Mouse (Mus musculus) large intestine, adult 2 months (tissue): ENCODE results near the gene Kidins220. TPM values are rescaled to one million over a fixed set of nuclear protein-coding genes. Genes with fewer than 3 reads are reported as not detected.
A peak's percentile ranks its signal among the peaks of the same experiment; 100 is the strongest.

Experiments
- DNase-seq: peaks from one replicate; pipeline ENCODE4 v3.0.0-alpha.2; 2012; ENCODE audit warnings: low read depth, low spot score
- WGBS: fragments of 180-500 bp; shearing (Covaris S2); methylation state at CpG from one replicate; pipeline ENCODE4 v1.1.7; 2018; 5-methylcytosine and 5-hydroxymethylcytosine counted together
- polyA plus RNA-seq: library from polyadenylated mRNA; depleted of rRNA; stranded (reverse); fragments of >200 nt; gene quantifications from 2 replicates; pipeline ENCODE4 v1.2.3, GENCODE M21; 2012; rRNA removed

The Kidins220 gene
- polyA plus RNA-seq: 8.7 and 18.7 TPM in 2 replicates

DNA sequence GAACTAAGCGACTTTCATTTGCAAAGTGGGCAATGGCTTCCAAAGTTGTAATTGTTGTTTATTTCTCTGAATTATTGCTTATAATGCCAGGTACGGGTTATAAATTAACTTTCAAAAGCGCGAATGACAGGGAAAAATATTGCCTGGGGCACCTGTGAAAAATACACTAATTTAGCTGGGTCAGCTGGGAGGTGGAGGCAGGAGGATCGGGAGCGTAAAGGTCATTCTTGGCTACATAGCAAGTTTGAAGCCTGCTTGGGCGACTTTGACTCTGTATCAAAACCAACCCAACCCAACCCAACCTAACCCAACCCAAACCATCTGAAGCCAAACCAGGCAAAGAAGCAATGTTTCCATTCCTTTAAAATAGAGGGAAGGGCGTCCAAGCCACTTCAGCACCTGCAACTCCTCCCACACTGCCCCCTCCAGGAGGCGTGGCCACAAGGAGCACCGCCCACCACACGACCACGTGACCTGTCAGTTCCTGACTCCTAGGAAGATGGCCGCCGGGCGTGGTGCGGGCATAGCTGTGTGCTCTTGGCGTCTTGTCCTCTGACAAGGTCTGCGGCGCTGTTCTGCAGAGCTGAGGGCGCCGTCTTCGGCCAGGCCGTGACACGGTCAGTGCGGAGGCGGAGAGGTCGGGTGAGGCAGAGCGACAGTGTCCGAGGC, at the start of gene Kidins220:
Kidins220 (plus strand) TSS at position 480 of the 669 bp plus-strand sequence.
- WGBS: 5% methylated on average over 29 of the region's 29 CpGs
- DNase-seq: peak; percentile 81

GRCm38 (mm10) chr12:24925276-24925675, 49.4 kb upstream of the Kidins220 start:
- 85% methylated on average over 5 of the region's 5 CpGs for WGBS
- no peak for DNase-seq

- WGBS: 78% methylated on average over 4 of the region's 4 CpGs
- DNase-seq: no peak
Measured at GRCm38 (mm10) chr12:24925684-24926083, 49.0 kb upstream of the Kidins220 start.

DNA sequence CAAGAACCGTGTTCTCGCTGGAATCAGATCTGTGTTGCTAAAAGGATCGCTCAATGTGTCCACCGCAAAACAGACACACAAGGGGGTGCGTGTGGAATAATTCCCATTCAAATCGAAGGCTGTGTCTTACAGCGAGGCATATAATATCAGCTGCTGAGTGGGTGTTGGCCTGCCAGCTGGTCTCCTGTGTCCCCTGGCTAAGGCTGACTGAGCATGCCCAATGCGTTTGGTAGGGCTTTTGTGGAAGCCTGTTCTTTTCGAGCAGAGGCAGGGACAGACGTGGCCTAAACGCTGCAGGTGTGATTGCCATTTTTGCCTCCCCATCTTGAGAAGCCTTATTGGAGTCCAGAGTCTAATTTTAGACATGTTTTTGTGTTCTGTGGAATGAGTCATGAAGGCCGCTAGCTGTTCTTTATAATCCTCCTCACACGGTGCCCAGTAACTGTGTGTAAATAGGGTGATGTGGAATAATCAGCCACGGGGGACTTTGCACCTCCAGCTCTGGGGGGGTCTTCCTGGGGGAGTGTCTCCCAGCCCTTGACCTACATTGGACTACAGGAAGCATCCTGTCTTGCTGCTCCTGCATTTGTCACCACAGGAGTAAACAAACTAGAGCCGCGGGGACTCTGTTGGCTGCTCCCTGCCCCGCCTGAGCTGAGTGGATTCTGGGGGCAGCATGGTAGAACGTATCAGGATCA, 46.5 kb upstream of the Kidins220 start:
- WGBS: 44% methylated on average over 18 of the region's 18 CpGs
- no peak for DNase-seq

DNA sequence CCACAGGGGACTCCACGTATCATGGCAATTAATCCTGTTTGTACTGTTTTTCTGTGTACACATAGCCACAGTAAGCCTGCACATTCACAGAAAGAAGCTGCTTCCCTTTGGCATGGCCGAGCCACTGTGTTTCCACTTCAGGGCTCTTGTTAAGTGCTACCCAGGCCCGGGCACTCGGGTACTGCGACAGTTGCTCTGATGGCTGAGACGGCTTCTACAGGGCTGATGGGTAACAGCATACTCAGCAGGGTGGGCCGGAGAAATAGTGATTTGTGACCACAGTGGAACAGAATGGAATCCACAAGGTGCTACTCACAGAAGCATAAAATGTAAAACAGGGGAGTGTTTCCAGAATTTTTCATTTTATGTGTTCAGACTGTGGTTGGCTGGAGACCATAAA, 45.7 kb upstream of the Kidins220 start:
- WGBS: 83% methylated on average over 7 of the region's 7 CpGs
- no peak for DNase-seq

DNA sequence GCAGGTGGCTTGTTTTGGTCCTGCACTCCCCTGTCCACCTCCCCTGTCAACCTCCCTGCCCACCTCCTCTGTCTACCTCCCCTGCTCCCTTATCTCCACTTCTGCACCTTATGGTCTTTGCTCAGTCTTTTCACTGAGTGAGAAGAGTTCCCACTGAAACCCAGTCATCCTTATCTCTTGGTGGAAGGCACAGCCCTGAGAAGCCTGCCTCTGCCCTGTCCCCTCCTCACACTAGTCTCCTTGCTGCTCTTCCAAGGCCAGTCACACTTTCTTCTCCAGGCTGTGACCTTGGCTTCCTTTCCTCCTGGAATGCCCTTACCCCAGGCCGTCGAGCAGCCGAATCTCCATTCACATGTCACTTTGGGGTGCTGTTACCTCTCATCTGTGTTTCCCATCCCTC, 44.0 kb upstream of the Kidins220 start:
- 87% methylated on average over 3 of the region's 3 CpGs for WGBS
- DNase-seq: no peak

GRCm38 (mm10) chr12:24932120-24932519, 42.6 kb upstream of the Kidins220 start:
- 46% methylated on average over 6 of the region's 6 CpGs for WGBS
- DNase-seq: no peak

- no peak for DNase-seq
- 94% methylated on average over 1 of the region's 1 CpGs for WGBS
Measured at GRCm38 (mm10) chr12:24933206-24933775, 41.4 kb upstream of the Kidins220 start.

GRCm38 (mm10) chr12:24933996-24934395, 40.7 kb upstream of the Kidins220 start:
- WGBS: 87% methylated on average over 3 of the region's 3 CpGs
- DNase-seq: no peak

DNA sequence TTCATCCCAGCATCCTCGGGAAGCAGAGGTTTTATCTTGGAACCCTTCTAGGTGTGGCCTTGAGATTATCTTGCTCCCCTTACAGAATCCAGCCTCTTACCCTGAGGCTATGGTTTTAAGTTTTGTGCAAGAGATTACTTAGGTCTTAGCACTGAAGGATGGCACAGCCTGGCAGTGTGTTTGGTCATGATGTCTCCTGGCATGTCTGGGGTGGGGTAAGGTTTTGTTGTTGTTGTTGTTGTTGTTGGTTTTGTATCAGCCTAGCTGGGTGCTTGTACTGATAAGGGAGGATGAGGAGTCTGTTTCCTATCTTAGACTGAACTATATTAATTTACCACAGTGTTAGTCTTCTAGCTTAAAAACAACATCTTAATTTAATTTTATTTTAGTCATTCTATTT, 38.4 kb upstream of the Kidins220 start:
- no peak for DNase-seq
- WGBS: 41% methylated on average over 1 of the region's 1 CpGs

DNA sequence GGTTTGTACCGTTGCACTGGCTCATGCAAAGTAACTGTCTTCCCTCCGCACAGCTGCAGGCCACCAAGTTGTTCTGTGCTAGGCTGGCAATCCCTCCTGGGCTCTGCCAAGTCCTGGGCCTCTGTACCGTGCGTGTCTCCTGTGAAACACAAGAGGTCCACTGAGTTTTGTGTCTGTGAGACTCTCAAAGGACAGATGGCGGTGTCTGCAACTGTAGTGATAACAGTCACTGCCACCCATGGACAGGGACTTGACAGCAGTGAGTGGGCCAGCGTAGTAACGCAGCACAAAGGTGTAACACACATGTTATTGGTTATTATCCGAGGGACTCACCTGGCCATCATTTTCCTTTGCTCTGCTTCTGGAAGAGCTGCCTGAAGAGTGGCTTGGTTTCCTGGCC, 35.4 kb upstream of the Kidins220 start:
- 92% methylated on average over 8 of the region's 8 CpGs for WGBS
- DNase-seq: no peak

GRCm38 (mm10) chr12:24942619-24943287, 32.0 kb upstream of the Kidins220 start:
- DNase-seq: no peak
- WGBS: 71% methylated on average over 9 of the region's 9 CpGs

- 74% methylated on average over 4 of the region's 4 CpGs for WGBS
Measured at GRCm38 (mm10) chr12:24943427-24943826, 31.3 kb upstream of the Kidins220 start.

DNA sequence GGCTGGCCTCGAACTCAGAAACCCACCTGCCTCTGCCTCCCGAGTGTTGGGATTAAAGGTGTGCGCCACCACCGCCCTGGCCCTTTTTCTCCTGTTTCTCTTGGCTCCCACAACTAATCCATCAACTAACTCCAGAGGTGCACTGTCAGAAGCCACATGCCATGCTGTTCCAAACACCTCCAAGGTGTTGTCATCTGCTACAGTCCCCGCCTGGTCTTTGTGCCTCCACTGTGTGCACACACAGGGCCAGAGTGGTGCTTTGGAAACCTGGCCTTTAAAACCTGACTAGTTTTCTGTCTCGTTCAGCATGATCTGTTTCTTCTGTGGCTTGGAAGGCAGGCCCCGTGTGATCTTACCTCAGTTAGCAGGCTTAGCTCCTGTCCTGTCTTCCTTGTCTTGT, 30.1 kb upstream of the Kidins220 start:
- 93% methylated on average over 7 of the region's 7 CpGs for WGBS
- no peak for DNase-seq

More at GRCm38 (mm10) chr12:24943427-24943826, 31.3 kb upstream of the Kidins220 start:
- DNase-seq: no peak

DNA sequence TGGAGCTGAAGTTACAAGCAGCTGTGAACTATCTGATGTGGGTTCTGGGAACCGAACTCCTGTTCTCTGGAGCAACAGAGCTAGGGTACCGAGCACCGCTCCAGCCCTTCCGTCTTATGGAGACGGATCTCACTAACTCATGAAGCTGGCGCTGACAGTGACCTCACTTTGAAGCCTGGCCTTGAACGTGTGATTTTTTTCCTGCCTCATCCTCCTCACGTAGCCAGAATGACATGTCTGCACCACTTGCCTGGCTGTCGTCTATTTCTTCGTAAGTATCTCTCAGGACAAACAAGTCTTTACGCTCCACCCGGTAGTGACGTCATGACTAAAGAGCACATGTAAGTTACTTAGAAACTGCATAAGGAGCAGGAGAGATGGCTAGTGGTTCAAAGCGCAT, 27.7 kb upstream of the Kidins220 start:
- WGBS: 91% methylated on average over 14 of the region's 14 CpGs
- no peak for DNase-seq

DNA sequence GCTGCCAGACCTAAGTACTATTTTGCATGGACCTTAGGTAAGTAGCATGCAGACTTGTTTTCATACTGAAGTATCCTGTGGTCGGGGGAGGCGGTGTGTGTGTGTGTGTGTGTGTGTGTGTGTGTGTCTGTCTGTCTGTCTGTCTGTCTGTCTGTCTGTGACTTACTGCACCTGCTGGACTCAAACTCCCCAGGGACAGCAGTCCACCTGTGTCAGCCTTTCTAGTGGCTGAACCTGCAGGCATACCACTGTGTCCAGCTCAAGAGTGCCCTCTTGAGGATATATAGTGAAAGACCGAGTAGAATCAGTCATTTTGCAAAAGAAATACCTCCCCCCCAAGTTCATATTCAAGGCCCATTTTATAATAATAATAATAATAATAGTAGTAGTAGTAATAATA, 26.4 kb upstream of the Kidins220 start:
- peak; percentile 29 for DNase-seq
- WGBS: 61% methylated on average over 3 of the region's 3 CpGs

GRCm38 (mm10) chr12:24950376-24951046, 24.2 kb upstream of the Kidins220 start:
- DNase-seq: no peak

DNA sequence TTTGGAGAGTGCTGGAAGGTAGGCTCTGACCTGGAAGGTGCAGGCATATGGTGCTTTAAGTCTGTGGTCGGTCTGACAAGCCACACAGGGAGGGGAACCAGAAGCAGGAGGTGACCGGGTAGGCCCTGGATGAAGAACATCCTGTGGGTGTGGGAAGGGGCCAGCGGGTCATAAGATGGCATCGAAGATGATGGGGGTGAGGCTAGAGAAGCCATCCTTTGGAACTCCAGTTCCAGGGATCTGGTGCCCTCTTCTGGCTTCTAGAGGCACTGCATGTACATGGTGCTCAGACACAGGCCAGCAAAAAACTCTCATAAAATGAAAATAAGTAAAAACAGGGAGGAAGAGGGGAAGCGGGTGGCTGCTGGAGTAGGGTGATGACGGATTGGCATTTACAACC, 22.6 kb upstream of the Kidins220 start:
- 24% methylated on average over 6 of the region's 6 CpGs for WGBS
- no peak for DNase-seq

More at GRCm38 (mm10) chr12:24950376-24951046, 24.2 kb upstream of the Kidins220 start:
- WGBS: 74% methylated on average over 7 of the region's 7 CpGs

GRCm38 (mm10) chr12:24955137-24955536, 19.6 kb upstream of the Kidins220 start:
- no peak for DNase-seq
- WGBS: 86% methylated on average over 9 of the region's 9 CpGs

- WGBS: 91% methylated on average over 3 of the region's 3 CpGs
- DNase-seq: no peak
Measured at GRCm38 (mm10) chr12:24958526-24958925, 16.2 kb upstream of the Kidins220 start.
